Mouse (Mus musculus): ENCODE data around the gene Cc2d1a.
A peak's percentile ranks its signal among the peaks of the same experiment; 100 is the strongest.

Gene Cc2d1a

DNA sequence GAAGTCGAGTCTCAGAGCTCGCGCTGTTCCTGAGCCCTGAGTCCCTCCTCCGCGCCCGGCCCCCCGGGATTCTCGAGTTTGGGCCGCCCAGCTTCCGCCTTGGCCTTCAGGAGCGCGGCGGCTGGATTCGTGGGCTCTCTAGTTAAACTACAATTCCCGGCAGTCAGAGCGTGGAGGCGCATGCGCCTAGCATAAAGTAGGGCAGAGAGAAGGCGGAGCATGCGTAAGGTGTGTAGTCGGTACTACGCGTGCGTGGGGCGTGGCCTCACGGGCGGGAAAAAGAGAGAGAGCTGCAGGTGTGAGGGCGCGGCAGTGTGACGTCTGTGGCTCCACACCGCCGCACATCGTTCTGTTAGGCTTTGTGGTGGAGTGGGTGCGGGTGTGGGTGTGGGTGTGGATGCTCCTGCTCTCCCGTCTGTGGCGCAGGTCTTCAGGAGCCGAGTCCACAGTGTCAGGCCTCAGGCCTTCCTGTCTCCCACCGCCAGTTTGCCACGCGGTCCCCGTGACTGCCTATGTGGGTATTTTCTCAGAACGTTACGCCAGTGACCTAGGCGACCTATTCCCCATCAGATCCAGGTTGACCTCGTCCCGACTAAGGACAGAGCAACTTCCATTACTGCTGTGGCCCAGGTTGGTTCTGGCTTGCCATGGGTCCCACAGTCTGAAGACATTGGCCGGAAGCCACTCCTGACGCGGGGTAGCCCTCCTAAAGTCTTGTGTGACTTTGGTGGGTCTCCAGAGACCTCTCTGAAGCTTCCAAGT is at the start of gene Cc2d1a, which contains the start of gene 4930432K21Rik:
Cc2d1a (minus strand) TSS at position 168 of the 762 bp plus-strand sequence.
4930432K21Rik (plus strand) TSS at position 257 of the 762 bp plus-strand sequence.
- peak; percentile 94 for DNase-seq

DNA sequence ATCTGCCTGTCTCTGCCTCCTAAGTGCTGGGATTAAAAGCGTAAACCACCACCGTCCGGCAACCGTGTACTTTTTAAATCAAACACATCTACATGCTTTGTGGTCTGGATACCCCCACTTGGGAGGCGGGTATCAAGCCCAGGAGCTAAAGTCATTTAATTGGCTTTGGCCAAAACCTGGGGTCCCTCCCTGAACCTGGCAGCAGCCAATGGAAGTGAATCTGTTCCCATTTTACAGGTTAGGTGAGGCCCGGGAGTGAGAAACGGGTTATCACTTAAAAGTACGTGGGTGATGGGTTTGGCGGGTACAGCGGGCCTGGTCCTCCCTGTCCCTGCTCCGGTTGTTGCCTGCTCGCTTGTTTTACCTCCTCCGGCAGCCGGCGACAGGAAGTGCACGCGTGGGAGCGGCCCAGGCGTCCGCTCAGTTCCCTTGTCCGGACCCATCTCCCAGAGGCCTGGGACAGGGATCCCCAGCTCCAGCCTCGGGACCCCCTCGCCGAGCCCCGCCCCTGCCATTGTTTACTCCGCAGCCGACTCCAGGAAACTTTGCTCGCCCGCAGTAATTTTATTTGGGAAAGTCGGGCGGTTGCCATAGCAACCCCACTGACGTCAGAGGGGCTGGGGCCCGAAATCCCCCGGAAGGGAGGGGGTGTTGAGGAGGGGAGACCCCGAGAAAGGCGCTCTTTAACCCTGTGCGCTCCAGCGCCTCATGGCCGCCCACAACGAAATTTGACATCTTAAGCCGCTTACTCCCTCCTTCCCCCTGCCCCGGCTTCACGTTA is 49.6 kb upstream of the Cc2d1a start:
- DNase-seq, result peak; percentile 75

DNA sequence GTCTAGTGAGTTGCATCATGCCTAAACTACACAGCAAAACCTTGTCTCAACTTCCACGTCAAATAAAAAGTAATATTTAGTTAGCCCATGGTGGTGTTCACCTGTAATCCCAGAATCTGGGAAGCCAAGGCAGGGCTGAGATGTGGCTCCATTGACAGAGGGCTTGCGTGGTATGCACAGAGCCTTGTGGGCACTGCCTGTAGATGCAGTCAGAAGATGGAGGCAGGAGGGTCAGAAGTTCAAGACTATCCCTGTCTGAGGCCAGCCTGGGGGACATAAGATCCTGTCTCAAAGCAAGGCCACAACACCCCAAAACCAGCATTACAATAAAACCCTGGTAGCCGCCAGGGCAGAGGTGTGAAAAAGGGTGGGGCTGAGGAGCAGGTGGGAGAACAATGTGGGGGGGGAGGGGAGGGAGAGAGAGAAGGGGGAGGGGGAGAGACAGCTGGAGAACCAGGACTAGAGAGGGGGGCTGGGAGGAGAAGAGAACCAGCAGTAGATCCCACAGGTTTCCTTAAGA is 46.5 kb upstream of the Cc2d1a start:
- DNase-seq, result no peak

DNA sequence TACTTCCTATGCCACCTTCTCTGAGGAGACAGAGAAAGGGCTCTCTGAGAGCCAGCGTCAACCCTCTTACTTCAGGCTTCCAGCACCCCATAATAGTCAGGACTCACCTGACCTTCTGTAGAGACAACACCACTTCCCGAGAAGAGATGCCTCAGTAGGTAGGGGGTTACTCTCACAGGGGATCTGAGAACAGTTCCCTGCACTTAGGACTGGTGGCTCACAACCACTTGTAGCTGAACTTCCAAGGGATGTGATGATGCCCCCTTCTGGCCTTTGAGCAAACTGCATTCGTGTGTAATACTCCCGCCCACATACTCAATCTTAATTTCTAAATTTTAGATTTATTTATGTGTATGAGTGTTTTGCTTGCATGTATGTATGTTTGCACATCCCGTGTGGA is 45.8 kb upstream of the Cc2d1a start:
- DNase-seq, result no peak

DNA sequence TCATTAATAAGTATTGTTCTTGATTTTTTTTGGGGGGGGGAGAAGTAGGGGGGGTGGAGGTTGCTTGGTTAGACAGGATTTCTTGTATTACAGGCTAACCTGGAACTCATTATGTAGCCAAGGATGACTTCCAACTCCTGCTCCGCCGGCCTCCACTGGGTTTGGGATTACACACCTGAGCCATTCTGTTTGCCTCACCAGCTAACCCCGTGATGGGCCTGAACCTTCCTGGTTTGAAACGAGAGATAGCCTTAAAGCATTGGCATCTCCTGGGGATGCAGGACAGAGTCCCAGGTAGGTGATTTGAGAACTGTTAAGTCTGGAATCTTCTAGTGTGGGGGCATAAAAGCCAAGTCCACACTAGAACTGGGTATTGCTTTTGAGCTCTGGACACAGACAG is 45.4 kb upstream of the Cc2d1a start:
- DNase-seq, result no peak

DNA sequence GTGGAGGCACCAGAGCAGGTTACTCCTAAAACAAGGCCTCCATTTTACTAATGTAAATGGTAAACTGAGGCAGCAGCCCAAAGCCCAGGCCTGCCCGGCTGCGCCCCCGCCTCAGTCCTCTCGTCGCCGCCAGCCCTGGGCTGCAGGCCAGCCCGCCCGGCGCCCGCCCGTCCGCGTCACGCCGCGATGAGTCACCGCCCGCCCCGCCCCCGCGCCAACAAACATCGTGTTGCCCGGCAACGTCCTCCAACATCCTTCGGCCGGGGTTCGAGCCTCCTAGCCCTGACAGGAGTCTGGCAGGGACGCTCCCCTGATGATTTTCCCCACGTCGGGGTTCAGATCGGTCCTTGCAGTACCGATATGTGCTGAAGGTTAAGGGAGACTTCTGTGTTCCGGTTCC is 44.8 kb upstream of the Cc2d1a start:
- DNase-seq, result peak; percentile 67

DNA sequence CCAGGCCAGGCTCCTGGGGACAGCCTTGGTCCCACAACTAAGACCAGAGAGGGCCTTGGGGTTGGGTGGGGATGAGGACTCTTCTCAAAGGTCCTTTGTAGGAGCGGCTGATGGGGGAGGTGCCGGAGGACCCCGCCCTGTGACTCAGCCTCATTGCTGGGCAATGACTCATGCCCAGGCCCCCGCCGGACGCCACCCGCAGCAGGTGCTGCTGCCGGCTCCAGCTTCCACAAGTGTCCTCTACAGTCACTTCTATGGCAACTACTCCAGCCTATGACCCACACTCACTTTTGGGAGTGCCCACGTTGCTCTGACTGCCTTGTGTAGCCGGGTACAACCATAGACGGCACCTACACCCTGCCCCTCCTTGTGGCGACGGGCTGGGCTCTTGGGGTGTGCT is 44.3 kb upstream of the Cc2d1a start:
- no peak for DNase-seq

DNA sequence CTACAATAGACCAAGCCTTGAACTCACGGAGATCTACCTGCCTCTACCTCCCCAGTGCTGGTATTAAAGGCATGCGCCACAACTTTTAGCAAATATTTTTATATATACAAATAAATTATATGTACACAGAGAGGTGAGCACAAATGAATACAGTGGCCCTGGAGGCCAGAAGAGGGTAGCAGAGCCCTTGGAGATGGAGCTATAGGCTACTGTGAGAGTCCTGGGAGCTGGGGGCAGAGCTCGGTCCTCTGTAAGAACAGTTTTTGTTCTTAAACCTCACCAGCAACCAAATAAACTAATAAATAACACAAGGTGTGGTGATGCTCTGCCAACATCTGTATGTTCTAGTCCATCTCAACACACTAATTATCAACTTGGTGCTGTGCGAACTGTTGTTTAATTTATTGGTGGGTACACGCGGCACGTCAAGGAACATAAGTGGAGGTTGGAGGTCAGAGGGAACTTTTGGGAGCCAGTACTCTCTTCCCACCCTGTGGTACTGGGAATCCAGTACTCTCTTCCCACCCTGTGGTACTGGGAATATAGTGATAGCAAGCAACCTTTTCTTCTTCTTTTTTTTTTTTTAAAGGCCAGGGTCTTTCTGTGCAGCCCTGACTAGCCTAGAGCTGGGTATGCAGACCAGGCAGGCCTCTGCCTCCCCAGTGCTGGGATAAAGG is 42.6 kb upstream of the Cc2d1a start:
- DNase-seq, result no peak

DNA sequence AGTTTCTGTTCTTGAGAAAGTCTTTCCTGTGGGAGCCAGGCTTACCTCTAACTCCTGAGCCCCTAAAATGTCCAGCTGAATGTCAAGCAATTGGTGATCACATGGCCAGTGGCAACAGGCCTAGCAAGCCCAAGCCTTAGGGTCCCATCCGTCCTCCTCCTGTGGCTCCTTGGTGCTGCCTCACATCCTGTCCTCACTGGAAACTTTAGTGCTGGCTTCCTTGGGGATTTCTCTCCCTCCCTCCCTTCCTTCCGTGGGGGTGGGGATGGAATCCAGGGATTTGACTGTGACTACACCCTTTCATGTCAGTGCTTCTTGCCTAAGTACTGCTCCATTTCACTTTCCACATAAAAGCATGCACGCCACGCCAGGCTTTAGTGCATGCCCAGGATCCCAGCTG is 41.9 kb upstream of the Cc2d1a start:
- no peak for DNase-seq

DNA sequence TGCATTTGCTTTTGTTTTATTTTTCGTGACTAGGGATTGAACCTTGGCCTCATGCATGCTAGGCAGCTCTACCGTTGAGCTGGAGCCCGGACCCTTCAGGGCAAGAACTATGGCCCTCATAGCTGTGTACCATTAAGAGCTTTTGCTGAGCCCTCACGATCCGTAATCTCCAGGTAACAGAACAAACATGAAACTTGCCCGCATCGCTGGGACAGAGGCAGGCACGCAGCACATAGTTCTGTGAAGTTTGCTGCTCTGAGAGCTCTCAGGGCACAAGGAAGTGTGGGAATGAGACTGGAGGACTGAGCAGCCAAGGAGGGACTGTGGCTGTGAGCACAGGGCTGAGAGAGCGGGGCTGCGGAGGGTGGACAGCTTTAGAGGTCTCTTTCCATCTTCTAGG is 40.9 kb upstream of the Cc2d1a start:
- DNase-seq, result no peak

DNA sequence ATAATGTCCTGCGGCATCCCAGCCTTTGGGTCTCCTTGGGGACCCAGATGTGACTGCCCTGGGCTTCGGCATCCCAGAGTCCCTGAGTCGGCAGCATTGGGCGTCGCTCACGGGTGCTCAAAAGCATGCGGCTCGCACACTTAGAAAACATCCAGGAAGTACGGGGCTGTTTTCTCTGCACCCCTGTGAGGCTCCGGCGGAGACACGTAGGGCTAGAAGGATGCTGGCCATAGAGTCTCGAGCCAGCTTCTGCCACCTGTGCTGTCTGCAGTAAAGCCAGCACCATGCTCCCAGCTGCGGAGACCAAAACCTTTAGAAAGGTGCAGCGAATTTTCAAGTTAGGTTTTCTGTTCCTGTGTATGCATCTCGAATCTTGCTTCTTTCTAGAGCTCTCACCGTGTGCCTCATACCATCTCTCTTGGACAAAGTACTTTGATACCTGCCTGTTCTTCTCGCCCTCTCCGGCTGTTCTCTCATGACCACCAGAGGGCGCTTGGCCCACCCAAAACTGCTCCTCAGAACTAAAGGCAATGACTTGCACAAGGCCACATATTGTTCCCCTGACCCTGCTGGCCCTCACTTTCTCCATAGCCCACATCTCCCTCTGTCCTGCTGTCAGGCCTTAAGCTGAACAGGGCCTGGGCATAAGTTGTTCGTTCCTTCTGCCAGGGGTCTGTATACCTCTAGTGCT is 39.5 kb upstream of the Cc2d1a start:
- no peak for DNase-seq

DNA sequence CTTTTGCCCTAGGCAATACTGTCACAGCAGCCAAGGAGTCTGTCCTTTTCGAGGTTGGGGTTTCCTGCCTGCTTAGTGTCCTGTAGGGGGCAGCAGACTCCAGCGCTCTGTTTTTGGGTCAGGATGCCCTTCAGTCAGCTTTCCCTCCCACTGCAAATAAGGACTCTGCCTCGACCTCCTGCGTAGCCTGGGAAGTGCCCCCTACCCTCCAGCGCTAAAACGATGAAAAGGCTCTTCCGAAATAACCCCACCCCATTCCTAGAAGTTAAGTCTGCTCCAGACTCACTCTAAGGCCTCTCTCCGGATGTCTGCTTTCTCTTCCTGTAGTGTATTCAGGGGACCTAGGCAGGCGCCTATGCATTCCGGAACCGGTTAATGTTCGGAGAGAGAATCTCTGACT is 38.8 kb upstream of the Cc2d1a start:
- DNase-seq, result peak; percentile 72

DNA sequence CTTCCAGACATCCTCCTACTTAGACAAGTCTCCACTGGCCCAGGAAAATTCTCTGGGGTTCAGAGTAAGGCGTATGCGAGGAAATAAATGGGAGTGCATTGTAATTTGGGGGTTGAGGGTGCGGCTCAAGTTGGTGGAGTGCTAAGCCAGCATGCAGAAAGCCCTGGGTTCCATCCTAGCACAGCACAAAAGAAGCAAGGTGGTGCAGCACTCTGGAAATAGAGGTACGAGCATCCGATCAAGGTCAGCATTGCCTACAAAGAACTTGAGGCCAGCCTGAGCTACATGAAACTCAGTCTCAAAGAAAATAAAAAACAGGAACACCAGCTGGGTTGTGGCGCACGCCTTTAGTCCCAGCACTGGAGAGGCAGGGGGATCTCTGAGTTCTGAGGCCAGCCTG is 37.4 kb upstream of the Cc2d1a start, which contains the start of gene Nanos3:
Nanos3 (minus strand) TSS at position 101 of the 400 bp plus-strand sequence.
- DNase-seq, result no peak

DNA sequence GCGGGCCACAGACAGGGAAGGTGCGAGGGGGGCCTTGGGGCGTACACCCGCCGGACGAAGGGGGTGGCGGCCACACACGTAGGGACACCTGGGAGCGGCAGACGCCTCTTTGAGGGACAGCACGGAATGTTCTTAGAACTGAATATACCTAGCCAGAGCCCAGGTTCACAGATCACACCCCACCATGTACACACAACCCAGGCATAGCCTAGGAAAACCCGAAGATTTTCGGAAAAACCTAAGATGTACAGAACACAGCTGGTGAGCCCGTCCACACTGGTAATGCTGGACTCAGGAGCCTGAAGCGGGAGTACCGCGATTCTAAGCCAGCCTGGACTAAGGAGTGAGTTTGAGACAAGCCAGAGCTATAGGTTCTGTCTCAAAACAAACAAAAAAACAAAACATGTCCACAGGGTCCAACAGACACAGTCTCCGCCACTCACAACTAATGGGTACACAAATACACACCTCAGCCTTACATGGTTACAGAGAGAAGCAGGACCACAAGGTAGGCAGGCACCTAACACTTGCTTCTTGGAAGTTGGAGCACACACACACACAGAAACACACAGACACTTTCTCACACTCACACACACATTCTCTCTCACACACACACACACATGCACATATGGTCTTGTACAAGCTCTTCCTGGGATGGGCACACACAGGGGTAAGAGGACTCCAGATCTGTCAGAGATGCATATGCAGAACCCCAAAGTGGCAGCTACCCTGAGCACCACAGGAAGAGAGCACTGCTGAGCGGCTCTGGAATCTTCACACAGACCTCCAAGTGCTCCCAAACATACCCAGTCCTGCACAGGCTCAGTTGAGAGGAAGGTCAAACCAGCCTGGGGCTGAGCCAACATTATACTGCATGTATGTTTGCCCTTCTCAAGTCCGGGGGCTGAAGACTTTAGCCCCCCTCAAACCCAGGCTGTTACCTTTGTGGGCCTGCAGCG is 36.6 kb upstream of the Cc2d1a start:
- DNase-seq, result no peak

DNA sequence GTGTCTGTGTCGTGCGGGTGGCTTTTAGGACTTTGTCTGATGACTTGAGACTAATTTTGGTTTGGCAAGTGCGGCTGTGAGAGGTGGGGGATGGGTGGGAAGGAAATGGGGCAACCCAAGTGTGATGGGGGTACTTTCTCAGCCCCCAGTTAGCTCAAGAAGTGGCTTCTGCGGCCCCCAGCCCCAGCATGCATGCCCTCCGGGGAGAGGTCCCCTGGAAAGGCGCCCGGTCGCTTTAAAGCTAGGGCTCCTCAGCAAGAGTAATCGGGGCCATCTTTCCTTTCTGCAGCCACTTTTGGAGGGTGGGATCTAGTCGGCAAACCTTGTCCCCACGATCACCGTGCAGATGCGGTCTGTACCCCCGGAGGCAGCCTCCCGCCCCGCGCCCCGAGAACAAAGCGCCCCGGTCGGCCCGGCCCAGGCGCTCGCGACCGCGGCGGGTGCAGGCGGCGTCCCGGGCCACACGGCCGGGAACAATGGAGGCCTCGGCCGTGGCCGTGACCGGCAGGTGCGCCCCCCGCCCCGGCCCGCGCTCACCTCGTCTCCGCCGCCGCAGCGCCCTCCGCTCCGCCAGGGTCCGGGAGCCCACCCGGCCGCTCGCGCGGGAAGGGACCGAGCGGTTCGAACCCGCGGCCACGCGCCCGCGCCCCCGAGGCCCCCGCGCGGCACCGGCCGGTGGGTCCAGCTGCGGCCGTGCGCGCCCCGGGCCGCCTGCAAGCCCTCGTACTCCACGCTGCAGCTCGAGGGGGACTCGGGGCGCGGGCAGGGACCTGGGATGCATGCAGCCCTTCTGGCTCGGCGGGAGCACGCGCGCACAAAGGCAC is 35.7 kb upstream of the Cc2d1a start:
- DNase-seq, result peak; percentile 50

DNA sequence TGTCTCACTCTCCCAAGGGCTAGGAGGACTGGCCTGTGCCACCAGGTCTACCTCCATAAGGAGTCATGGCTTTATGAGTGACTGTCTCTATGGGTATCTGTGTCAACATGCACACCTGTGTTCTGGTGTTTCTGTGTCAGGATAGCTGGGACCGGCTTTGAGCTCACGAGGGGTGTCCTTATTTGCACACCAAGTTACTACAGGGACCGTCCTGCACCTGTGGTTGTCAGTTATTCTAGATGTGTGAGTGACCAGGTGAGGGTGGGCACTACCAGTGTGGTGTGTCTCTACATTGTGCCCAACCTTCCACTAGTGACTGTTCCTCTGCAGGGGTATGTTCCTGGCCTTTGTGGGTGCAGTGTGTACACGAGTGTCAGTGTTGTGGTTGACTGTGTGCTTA is 35.1 kb upstream of the Cc2d1a start:
- DNase-seq, result no peak

DNA sequence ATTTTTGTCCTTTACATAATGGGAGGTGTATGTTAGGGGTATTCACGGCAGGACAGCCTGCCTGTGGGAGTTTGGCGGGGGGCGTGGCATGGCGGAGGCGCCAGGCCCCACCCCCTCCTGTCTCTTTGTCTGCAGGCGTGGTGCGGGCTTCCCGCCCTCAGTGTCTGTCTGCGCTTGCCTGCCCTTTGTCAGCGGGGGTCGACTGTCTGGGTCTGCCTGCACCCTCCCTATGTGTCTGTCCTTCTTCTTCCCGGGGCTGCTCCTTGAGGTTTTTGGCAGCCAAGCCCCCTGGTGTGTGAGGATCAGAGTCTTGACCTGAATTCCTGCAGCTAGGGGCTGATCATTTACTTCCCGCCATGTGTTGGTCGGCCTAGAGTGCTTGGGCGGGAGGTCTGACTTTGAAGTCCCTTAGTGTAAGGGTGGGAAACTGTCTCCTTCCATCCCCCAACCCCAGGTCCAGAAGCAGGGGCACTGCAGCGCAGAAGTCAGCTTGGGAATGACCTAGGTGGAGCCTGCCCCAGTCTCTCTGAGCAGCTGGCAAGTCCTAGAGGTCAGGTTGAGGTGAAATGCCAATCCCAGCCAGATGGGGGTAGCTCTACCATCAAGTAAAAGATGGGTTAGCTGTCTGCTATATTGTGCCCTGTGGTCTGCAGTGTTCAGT is 32.9 kb upstream of the Cc2d1a start:
- DNase-seq, result no peak

DNA sequence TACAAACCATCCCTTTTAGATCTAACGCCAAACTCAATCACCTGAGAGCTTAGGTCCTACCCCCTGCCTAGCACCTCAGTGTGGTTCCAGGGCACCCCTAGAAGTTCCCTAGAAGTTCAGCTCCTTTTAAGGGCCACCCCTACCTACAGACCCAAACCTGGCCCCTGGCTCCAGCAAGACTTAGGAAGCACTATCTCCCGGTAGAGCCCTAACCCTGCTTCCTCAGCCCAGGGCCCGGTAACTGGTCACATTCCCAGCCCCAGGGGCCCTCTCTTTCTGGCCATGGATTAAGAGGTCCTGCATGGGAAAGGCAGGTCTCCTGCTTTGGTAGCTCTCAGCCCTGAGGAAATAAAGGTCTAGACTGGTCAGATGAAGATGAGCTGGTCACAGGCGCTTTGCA is 32.2 kb upstream of the Cc2d1a start:
- DNase-seq, result no peak

DNA sequence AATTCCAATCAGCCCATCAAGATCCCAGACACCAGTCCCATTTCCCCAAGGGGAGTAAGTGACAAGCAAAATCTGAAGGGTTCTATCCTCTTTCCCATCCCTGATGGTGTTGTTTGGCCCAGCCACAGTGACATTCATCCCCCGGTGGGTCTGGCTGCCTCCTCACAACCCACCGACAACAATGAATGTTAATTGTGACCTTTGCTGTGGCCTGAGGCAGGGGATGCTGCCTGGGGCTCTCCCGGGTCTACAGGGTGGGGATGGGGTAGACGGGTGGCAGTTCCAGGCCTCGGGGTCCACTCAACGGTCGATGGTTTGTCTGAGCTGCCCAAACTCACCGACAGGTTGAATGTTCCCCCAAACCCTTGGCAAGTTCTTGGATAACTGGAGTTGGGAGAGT is 30.9 kb upstream of the Cc2d1a start:
- no peak for DNase-seq

DNA sequence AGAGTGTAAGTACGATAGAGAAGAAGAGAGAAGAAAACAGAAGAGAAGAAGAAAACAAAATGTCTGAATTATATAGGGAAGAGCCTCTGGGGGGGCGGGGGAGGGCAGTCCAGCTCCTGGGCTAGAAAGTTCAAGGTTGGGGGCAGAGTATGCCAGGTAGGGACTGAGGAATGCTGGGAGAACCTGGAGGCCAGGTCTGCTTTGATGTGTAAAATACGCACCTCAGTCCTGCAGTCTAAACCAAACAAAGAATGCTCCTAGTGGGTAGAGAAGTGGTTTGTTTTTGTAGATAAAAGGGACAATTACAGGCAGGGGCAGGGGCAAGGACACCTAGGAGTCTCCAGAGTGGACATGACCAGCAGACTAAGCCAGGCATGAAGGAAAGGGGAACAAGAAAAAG is 29.7 kb upstream of the Cc2d1a start:
- no peak for DNase-seq

Data from right cerebral cortex, postnatal 25 days (tissue).